Mouse (Mus musculus): ENCODE data around the gene 4930518I15Rik.

- TF ChIP-seq CTCF (IDR thresholded peaks at IDR 0.05 in 2 of 3, conservative IDR thresholded peaks at IDR 0.05 in 1 of 3; ENCODE audit: control insufficient read depth in 1 of 3, insufficient read depth in 1 of 3, low read depth in 2 of 3, low read length in 3 of 3, poor library complexity in 1 of 3, severe bottlenecking in 1 of 3): no peak
- TF ChIP-seq HCFC1 (IDR thresholded peaks at IDR 0.05; ENCODE audit: low read depth, low read length): no peak
- no peak for TF ChIP-seq MAFK (IDR thresholded peaks at IDR 0.05; ENCODE audit: borderline replicate concordance, low read depth, low read length)
- TF ChIP-seq GATA1 (IDR thresholded peaks at IDR 0.05; ENCODE audit: low read depth, low read length): no peak
- no peak for TF ChIP-seq POLR2A (IDR thresholded peaks at IDR 0.05; ENCODE audit: control insufficient read depth in 1 of 2, insufficient read depth in 1 of 2, low read depth in 1 of 2, low read length in 2 of 2, poor library complexity in 1 of 2)
- TF ChIP-seq ZKSCAN1 (IDR thresholded peaks at IDR 0.05; ENCODE audit: low read depth, low read length): no peak
- no peak for TF ChIP-seq EP300 (IDR thresholded peaks at IDR 0.05; ENCODE audit: low read depth in 1 of 2, low read length in 2 of 2)
- TF ChIP-seq UBTF (IDR thresholded peaks at IDR 0.05; ENCODE audit: borderline replicate concordance, insufficient read depth, low read depth, low read length): no peak
These were observed 44.1 kb upstream of the 4930518I15Rik start for GRCm38 (mm10) chr2:156901883-156902282.

Measured in MEL (cell line).